Mouse (Mus musculus): Measurements from ENCODE around the gene Orc6.

DNA sequence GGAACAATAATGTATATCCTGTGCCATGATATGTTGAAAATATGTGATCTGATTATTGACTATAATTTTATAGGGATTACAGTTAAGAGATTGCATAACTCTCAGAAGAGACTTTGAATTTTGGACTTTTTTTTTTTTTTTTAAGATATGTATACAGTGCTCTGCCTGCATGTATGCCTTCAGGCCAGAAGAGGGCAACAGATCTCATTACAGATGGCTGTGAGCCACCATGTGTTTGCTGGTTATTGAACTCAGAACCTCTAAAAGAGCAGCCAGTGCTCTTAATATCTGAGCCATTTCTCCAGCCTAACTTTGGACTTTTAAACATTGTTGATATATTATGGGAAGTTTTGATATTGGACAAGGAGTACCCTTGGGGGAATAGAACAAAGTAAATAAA, 12.3 kb downstream of the Orc6 start:
- TF ChIP-seq POLR2A (IDR thresholded peaks at IDR 0.05; ENCODE audit: control insufficient read depth, low read depth, low read length), result no peak
- no peak for TF ChIP-seq CTCF (IDR thresholded peaks at IDR 0.05; ENCODE audit: control insufficient read depth, insufficient read depth, insufficient replicate concordance, low read depth, low read length)
